Mouse (Mus musculus) spleen, embryonic (tissue): ENCODE measurements around the gene Gucy2d.

Source experiments
- CTCF ChIA-PET: fragments of 350-600 bp; sonication (Branson Sonifier 250); formaldehyde crosslinking; loops from one replicate; lab custom pipeline; 2022; lab: Charles Lee

Gene Gucy2d

GRCm38 (mm10) chr7:98439956-98440466 lies at the start of gene Gucy2d:
TSS of gene Gucy2d (plus strand) at chr7:98440416.
- CTCF ChIA-PET, result no interaction called here

DNA sequence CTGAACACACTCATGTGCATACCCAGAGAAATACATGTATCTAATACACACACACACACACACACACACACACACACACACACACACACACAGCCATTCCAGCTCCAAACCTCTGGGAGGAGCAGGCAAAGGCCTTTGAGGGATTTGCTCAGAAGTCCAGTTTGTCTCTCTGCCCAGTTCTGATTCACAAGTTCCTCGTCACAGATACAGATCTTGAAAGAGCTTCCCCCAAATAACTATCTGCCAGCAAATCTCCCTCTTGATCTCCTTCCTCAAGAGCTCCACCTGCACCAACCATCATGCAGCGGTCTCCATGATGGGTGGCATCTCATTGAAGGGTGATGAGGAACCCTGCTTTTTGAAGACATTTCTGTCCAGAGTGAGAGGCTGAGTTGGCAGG lies 49.7 kb upstream of the Gucy2d start:
- CTCF ChIA-PET, result interaction anchor here (0.7 kb wide), 1 partner anchor 14 kb away, joined by 3 read pairs; no protein-coding TSS in a partner anchor

DNA sequence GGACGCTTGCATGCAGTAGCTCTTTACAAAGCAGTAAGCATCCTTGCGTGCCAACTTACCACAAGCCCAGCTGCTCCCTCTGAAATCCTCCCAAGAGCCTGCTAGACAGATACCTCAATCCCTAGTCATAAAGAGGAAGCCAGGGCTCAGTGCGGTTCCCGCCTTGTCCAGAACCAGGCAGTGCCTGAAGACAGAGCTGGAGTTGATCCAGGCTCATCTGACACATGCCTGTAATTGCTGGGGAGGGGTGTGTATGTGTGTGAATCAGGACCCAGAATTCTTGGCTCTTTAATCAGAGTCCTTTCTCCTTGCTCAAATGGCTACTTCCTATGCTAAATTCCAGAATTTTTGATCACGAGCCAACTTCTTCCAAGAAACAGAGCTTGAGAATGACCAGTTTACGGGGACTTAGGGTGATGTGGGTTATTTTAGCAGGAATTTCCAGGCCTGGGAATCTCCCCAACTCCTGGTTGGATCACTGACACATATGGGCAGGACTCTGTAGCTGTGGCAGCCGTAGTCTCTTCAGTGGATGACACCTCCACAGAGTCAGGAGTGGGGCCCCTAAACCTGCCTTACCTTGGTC lies 48.8 kb upstream of the Gucy2d start:
- CTCF ChIA-PET, result no interaction called here

DNA sequence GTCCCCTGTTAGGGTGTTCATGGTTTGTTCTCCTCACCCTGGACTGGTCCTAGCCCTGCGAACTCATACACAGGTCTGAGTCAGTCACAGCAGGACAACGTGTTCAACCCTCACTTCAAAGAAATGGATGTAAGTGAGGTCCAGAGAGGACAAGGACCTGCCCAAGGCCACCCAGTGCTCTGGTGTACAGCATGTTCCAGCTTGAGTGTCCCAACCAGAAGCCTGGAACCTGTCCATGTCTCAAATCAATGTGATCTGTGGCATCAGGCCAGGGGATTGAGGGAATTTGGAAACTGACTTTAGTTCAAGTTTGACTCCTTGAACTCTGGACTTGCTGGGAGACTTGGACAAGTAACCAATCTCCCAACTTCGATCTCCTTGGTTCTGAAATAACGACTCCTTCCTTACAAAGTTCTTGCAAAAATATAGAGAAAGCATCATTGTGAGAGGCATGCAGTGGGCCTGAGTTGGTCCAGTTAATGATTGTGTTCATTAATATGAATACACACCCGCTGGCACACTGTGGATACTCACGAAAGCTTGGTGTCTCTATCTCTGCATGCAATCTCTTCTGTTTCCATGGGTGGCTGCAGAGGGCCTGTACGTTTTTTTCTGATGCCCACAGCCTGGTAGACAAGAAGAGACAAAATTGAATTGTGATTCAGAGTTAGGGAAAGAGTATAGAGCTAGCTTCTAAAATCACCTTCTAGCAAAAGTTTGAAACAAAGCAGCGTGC lies 47.6 kb upstream of the Gucy2d start:
- CTCF ChIA-PET, result no interaction called here

DNA sequence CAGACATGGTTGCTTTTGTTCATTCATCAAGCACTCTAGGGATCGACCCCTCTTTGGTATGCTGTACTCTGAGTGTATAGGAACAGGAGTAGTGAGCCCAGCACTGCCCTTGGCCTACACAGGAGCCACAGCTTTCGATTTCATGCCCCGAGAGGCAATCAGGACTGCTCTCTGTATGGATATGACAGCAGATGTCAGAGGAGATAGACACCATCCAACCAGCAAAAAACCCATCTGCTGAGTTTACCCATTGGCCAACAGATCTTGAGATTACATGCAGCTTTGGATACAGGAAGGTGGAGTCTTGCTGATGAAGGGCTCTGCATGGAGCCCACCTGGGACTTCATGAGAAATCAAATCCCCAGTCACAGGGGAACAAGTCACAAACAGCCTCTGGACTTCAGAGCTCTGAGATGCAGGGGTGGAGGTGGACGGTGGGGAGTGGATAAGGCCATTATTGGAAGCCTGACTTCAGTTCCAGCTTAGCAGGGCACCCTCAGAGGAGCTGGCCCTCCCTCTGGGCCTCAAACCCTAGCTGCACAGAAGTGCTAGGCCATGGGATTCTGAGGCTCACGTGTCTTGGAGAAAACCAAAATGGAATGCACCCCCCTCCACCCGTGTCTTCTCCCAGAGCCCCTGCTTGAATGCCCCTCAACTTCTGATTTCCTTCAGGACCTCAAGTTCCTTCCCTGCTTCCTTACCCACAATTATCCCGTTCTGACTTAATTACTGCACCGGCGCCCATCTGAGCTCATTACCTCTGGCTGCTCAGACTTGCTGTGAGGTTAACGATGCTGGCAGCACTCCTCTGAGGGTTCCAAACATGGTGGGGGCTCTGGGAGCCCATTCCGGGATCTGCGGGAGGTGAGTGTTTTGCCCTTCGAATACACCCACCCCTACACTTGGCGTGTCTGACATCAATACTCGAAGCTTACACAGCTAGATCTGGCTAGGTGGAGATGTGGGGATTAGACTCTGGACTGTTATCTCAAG lies 37.3 kb upstream of the Gucy2d start:
- CTCF ChIA-PET, result no interaction called here

DNA sequence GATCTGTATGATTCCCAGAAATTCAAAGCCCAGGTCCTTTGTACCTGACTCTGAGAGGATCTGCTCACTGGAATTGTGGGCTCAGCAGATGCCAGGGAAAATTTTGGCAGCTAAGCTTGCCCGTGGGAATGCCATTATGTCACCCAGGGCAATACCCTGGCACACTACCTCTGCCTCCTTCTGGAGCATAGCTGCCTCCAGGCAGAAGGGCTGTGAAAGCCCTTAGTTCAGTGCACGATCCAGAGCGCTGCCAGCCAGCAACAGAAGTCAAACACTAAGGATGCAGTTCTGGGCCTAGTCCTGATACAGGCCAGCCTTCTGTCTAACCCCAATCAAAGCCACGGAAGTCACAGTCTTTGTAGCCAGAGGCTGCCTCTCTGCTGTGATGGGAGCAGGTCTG lies 36.2 kb upstream of the Gucy2d start:
- CTCF ChIA-PET, result interaction anchor here (0.6 kb wide), 1 partner anchor 13 kb away, joined by 3 read pairs; no protein-coding TSS in a partner anchor

DNA sequence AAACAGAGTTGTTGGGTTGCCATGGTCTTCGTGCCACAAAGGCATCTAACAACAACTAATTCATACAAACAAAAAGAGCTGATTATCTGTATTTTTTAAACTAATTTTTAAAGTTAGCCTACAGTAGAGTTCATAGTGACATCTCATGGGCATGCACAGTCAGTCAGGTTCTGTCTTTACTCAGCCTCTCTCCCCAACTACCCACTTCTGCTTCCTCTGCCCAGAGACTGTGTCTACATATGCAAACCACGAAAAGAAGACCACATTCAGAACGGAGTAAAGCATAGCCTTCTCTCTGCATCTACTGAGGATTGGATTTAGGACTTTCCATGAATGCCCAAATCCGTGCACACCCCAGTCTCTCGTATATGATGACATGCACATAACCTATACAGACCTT lies 32.6 kb upstream of the Gucy2d start:
- CTCF ChIA-PET, result no interaction called here

DNA sequence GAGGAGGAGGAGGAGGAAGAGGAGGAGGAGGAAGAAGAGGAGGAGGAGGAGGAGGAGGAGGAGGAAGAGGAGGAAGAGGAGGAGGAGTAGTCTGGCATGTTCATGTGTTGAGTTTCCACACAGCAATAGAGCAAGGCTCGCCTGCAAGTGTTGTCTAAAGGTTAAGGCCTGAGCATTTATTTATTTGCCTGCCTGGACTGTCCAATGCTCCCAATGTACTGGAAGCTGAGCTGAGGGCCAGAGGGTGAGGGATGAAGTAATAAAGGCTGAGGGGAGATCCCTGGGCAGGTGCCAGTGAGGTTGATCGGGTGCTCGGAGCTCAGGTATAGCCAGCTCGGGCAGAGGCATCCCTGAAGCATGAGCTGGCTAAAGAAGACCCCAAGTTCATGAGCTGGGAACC lies 27.1 kb upstream of the Gucy2d start:
- CTCF ChIA-PET, result no interaction called here

DNA sequence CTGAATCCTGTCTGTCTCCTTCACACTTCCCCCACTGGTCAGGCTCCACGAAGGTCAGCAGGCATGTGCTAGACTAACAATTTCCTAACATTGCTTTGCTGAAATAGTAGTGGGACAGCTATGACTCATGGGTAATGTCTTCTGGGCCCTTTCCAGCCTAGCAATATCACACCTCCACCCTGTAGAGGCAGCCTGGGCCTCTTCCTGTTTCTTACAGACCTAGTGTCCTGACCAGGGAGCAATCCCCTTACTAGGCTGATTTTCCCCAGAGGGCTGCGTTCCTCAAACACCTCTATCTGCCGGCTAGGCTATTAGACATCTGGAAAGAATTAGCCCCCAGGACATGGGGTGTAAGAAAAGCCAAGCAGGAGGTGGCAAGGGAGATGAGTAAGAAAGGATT lies 24.7 kb upstream of the Gucy2d start:
- CTCF ChIA-PET, result no interaction called here

- CTCF ChIA-PET, result no interaction called here
Measured at GRCm38 (mm10) chr7:98416020-98416419, 24.2 kb upstream of the Gucy2d start.

- CTCF ChIA-PET, result no interaction called here
Measured at GRCm38 (mm10) chr7:98418031-98418805, 22.0 kb upstream of the Gucy2d start.

DNA sequence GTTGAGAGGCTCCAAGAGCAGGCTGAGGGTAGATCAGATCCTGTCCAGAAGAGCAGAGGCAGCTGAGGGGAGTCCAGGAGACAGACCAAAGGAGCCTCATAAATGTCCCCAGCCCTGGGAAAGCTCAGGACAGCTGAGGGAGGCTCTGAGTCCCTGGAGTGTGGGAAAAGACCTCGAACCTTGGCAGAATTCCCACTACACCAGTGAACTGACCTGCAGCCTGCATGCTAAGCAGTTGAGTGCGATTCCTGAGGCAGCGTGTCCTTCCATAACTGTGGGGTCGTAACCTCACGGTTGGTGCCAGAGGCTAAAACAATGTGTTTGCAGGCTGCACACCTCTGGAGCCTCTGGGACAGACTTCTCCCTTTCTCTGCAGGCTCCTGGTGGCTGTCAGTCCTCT lies 20.9 kb upstream of the Gucy2d start:
- CTCF ChIA-PET, result no interaction called here

DNA sequence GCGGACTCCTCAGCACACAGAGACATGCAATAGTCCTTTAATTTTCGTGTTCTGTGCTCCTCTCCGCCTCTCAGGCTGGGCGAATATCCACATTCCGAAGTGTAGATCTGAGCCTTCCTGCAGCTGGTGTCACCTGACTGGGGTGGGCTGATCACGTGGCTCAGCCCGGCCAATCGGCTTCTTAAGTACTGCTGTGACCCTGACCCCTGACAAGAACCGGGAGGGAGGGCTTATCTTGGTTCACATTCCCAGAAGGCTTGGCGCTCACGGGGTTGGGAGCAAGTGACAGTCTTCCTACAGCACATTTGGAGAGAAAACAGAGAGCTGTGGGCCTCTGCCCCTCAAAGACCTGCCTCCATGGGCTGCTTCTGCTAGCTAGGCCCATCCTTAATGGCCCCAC lies 16.7 kb upstream of the Gucy2d start:
- CTCF ChIA-PET, result no interaction called here

DNA sequence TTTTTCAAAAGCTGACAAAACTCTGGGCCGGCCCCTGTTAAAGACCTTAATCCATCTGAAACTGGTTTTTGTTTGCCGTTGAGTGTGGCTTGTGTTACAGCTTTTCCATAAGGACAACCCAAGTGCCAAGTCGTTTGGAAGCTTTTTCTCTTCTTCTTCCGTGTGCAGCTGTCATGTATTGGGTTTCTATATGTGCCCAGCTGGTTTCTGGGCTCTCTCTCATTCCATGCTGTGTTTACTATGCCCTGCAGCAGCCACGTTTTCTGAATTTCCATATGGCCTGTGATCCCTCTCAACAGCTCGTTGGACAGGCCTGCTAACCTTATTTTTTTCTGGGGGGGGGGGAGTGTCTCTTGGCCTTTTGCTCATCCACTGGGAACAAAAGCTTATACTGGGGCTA lies 15.8 kb upstream of the Gucy2d start:
- CTCF ChIA-PET, result no interaction called here

DNA sequence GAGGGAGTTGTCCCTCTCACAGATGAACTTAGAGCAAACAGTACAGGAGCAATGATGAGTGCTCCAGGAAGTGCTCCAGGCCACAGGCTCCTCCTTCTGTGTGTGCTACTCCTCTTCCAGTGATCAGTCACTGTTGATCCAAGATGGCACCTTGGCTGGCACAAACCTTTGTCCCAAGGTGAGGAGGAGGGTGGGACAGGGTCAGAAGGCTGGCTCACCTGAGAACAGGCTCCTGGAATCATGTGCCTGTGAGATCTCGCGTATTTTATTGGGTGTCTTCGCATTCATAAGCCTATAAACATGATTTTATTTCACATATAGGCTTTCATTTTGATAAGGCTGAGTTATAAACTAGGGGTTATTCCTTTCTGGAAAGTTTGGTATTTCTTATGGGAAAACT lies 14.7 kb upstream of the Gucy2d start:
- CTCF ChIA-PET, result no interaction called here

DNA sequence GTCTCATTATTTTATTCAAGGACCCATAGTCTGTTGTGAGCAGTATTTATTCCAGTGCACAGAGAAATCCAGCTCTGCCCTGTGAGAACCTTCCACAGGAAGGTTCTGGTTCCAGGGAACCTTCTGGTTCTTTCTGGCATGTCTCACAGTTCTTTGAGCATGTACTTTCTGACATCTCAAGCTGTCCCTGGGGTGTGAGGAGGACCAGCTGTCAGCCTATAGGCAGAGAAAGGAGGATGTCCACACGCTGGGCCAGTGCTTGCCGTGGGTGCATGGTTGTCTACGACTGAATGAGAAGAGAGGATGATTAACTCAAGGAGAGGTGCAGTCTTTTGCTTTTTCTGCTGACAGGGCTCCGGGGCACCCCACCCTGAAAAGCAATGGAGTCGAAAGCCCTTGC lies 13.6 kb upstream of the Gucy2d start:
- CTCF ChIA-PET, result no interaction called here

DNA sequence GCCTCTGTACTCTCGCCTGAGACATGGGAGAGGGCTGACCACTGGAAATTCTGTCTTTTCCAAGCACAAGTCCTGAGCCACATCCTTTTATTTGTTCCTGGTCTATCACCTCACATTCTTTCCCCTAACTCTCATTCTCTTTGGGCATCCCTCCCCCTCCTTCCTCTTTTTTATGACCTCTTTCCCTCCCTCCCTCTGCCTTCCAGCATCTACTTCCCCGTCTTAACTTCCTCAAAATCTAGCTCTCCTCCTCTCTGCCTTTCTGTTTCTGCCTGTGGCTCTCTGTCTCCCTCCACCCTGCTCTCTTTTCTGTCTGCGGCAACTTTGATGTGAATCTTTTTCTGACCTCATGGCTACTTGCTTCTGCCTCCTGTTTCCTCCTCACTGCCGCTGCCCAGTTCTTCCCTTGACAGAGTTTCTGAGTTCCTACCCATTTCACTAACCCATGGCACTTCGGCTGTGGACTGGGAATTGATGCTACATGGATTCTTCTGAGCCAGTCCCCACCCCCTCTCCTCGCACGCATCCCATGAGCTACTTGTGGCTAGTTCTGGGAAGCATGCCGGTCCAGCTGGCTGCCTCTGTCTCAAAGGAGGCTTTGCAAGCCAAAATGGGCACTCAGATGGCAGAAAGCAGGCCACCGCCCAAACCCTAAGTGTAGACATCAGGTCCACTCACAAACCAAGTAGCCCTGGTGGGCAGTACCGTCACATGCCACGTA lies 12.9 kb upstream of the Gucy2d start:
- CTCF ChIA-PET, result no interaction called here

DNA sequence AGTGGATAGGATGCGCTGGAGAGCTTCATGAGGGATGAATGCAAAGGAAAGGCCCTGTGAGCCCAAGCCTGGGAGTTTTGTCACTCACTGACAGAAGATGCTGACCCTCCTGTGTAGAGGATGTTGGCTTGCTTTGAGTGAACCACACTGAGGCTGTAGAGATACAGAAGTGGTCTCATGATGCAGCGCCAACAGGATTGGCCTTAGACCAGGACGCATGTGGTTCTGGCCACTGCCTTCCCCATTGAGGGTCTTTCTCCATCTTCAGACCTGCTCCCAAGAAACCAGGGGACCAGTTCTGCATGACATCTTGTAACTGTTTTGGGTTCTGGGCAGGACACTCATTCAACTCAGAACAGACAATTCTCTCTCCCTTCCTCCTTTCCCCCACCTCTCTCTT lies 10.6 kb upstream of the Gucy2d start:
- CTCF ChIA-PET, result no interaction called here

DNA sequence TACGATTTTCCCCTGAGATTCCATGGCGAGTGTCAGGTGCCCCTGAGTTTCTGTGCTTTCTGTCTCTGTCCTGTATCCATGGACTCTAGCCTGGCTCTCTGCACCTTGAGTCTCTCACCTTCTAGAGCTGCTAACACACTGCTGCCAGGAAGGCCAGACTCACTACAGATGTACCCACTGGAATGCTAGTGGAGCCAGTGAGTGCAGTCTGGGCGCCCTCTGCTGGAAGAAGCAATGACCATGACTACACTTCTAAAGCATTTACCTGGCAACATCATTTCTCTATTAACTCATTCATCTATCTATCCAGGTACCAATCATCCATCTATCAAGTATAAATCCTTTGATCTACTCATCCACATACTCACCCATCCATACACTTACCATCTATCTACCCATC lies 9.4 kb upstream of the Gucy2d start:
- CTCF ChIA-PET, result no interaction called here

- CTCF ChIA-PET, result no interaction called here
Measured at GRCm38 (mm10) chr7:98437629-98438028, 2.6 kb upstream of the Gucy2d start.

- CTCF ChIA-PET, result no interaction called here
Measured at GRCm38 (mm10) chr7:98446873-98447272, 6.7 kb downstream of the Gucy2d start.
